Mouse (Mus musculus): ENCODE results near the gene Arid4a.

DNA sequence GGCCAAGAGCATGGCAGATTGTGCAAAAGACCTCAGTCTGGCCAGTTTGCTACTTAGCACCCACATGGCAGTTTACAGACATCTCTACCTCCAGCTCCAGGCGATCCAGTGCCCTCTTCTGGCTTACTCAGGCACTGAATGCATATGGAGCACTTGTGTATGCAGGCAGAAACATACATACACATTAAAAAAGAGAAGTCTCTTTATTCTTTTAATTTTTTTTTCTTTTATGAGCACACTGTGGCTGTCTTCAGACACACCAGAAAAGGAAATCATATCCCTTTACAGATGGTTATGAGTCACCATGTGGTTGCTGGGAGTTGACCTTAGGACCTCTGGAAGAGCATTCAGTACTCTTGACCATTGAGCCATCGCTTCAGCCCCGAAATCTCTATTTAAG is 35.3 kb downstream of the Arid4a start:
- no peak for TF ChIP-seq CTCF (IDR thresholded peaks at IDR 0.05; ENCODE audit: borderline replicate concordance, control insufficient read depth, extremely low read depth, insufficient read depth, low read length, poor library complexity)
- TF ChIP-seq POLR2A (IDR thresholded peaks at IDR 0.05; ENCODE audit: control insufficient read depth, extremely low read depth, insufficient read depth, low read length, poor library complexity): no peak

Measured in thymus, adult 2 months (tissue).